Mouse (Mus musculus): ENCODE data around the gene Smarce1. TPM values are rescaled to one million over a fixed set of nuclear protein-coding genes. Genes with fewer than 3 reads are reported as not detected.

Gene Smarce1
- polyA plus RNA-seq, 1 experiment: 478 TPM

- TF ChIP-seq GATA1 (IDR thresholded peaks at IDR 0.05; ENCODE audit: low read length): no peak
These were observed 12.5 kb upstream of the Smarce1 start for GRCm38 (mm10) chr11:99243200-99243819.

GRCm38 (mm10) chr11:99242056-99242455 lies 11.2 kb upstream of the Smarce1 start:
- TF ChIP-seq GATA1 (IDR thresholded peaks at IDR 0.05; ENCODE audit: low read length): no peak

- TF ChIP-seq GATA1 (IDR thresholded peaks at IDR 0.05; ENCODE audit: low read length): no peak
These were observed 7.7 kb upstream of the Smarce1 start for GRCm38 (mm10) chr11:99238468-99238867.

GRCm38 (mm10) chr11:99231049-99231816 lies 416 bp upstream of the Smarce1 start:
- no peak for TF ChIP-seq GATA1 (IDR thresholded peaks at IDR 0.05; ENCODE audit: low read length)

- no peak for TF ChIP-seq GATA1 (IDR thresholded peaks at IDR 0.05; ENCODE audit: low read length)
These were observed 1.1 kb downstream of the Smarce1 start for GRCm38 (mm10) chr11:99229641-99230260.

- TF ChIP-seq GATA1 (IDR thresholded peaks at IDR 0.05; ENCODE audit: low read length): no peak
These were observed 4.5 kb downstream of the Smarce1 start for GRCm38 (mm10) chr11:99226298-99226697.

- no peak for TF ChIP-seq GATA1 (IDR thresholded peaks at IDR 0.05; ENCODE audit: low read length)
These were observed 7.5 kb downstream of the Smarce1 start for GRCm38 (mm10) chr11:99223310-99223709.

- no peak for TF ChIP-seq GATA1 (IDR thresholded peaks at IDR 0.05; ENCODE audit: low read length)
These were observed 9.0 kb downstream of the Smarce1 start for GRCm38 (mm10) chr11:99221811-99222210.

GRCm38 (mm10) chr11:99217248-99217986 lies 13.4 kb downstream of the Smarce1 start:
- no peak for TF ChIP-seq GATA1 (IDR thresholded peaks at IDR 0.05; ENCODE audit: low read length)

GRCm38 (mm10) chr11:99216181-99216580 lies 14.6 kb downstream of the Smarce1 start:
- TF ChIP-seq GATA1 (IDR thresholded peaks at IDR 0.05; ENCODE audit: low read length): no peak

GRCm38 (mm10) chr11:99212693-99213092 lies 18.1 kb downstream of the Smarce1 start:
- TF ChIP-seq GATA1 (IDR thresholded peaks at IDR 0.05; ENCODE audit: low read length): no peak

GRCm38 (mm10) chr11:99211964-99212363 lies 18.9 kb downstream of the Smarce1 start:
- TF ChIP-seq GATA1 (IDR thresholded peaks at IDR 0.05; ENCODE audit: low read length): no peak

- TF ChIP-seq GATA1 (IDR thresholded peaks at IDR 0.05; ENCODE audit: low read length): no peak
These were observed 22.6 kb downstream of the Smarce1 start for GRCm38 (mm10) chr11:99208105-99208669.

- no peak for TF ChIP-seq GATA1 (IDR thresholded peaks at IDR 0.05; ENCODE audit: low read length)
These were observed 23.4 kb downstream of the Smarce1 start for GRCm38 (mm10) chr11:99207449-99207848.

- peak; percentile 82 for TF ChIP-seq GATA1 (IDR thresholded peaks at IDR 0.05; ENCODE audit: low read length)
These were observed 23.9 kb downstream of the Smarce1 start for GRCm38 (mm10) chr11:99206954-99207353.

All from G1E-ER4 (cell line).